Mouse (Mus musculus) midbrain, embryonic 10.5 days (tissue): ENCODE measurements around the gene Kif18b. TPM values are rescaled to one million over a fixed set of nuclear protein-coding genes. Genes with fewer than 3 reads are reported as not detected.

Experiments used
- DNase-seq: peaks from one replicate; pipeline ENCODE4 v3.0.0-alpha.2; 2017; ENCODE audit warnings: low spot score
- H3K27ac ChIP-seq: fragments of 300-500 bp; sonication (generic); replicated peaks from 2 replicates; pipeline ENCODE4 v1.5.1; 2016; ENCODE audit warnings: mild to moderate bottlenecking
- H3K27me3 ChIP-seq: fragments of 300-500 bp; sonication (generic); 2 replicates; pipeline ENCODE4 v1.6.1; 2016; ENCODE audit warnings: low read depth, mild to moderate bottlenecking; ENCODE audit not compliant: poor library complexity, severe bottlenecking
- H3K36me3 ChIP-seq: fragments of 300-500 bp; sonication (generic); 2 replicates; pipeline ENCODE4 v1.6.1; 2016; ENCODE audit warnings: mild to moderate bottlenecking, moderate library complexity
- H3K4me1 ChIP-seq: fragments of 300-500 bp; sonication (generic); 2 replicates; pipeline ENCODE4 v1.6.1; 2016
- H3K4me3 ChIP-seq: fragments of 300-500 bp; sonication (generic); 2 replicates; pipeline ENCODE4 v1.5.1; 2016; ENCODE audit warnings: mild to moderate bottlenecking, moderate library complexity
- H3K9me3 ChIP-seq: fragments of 300-500 bp; sonication (generic); replicated peaks from 2 replicates; pipeline ENCODE4 v1.6.1; 2016; ENCODE audit warnings: mild to moderate bottlenecking
- WGBS: fragments of 180-500 bp; shearing (Covaris S2); methylation state at CpG from one replicate; pipeline ENCODE4 v1.1.7; 2016; 5-methylcytosine and 5-hydroxymethylcytosine counted together
- polyA plus RNA-seq: library from polyadenylated mRNA; unstranded; fragments of >200 nt; fragmentation: Nextera tagmentation; extraction: Ambion mirVana; gene quantifications from 2 replicates; pipeline ENCODE4 v1.2.1, GENCODE M21; 2016

Kif18b gene
- polyA plus RNA-seq, 1 experiment from 2014 or later, result 12.4 TPM

DNA sequence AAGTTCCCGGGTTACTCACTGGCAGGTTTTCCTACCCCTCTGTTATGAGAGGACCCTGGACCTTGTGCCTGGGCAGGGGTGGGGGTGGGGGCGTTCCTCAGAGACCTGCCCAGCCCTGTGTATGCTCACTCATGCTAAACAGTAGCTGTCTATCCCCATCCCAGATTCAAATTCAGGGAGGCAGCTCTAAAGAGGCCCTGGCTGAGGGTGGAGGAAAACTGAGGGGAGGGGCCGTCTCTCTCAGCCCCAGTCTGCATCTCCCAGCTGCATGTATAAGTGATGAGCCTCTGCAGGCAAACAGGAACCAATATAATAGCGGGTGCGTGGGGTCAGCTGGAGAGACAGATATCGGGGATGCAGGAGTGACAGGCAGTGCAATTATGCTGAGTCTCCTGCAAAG, 28.0 kb upstream of the Kif18b start:
- H3K27ac ChIP-seq, result peak overlapping the region; percentile 74
- peak; percentile 41 for DNase-seq
- H3K27me3 ChIP-seq, result peaks cover 85% of the 10 kb centered on the region

DNA sequence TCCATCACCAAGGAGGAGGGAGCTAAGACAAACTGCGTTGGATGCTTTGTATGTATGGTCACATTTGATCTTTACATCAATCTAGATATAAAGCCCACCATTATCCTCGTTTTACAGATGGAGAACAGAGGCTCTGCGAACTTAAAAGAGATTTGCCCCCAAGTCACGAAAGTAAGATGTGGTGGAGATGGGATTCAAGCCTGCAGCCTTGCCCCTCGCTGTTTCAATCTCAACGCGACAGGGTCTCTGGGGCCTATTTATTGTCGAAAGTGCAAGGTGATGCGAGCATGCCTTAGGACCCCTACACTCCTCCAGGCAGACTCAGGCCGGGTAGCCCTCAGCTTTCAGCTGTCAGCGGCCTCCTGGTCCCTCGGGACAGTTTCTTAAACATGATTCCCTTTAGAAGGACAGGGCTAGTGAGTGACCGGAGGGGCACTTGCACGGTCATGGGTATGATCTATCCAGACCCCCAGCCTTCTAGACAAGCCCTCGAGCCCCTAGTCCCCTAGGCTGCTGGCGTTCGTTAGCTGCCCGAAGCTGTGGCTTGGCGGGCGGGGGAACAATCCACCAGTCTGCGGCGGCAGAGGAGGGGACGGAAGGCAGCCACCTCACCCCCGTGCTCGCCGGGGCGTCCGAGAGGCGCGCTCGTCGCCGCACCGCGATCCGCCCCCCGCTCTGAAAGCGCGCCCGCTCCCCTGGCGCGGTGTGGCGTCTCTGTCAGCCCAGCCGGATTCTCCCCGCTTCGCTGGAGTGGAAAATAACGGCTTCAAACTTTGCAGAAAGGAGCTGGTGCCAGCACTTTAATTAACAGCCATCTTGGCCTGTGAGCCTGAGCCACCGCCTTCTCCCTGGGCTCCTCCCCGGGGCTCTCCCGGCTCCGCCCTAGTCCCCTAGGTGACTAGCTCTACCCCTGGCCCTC, 23.4 kb upstream of the Kif18b start:
- peak overlapping the region; percentile 60 for H3K4me3 ChIP-seq
- 1% methylated on average over 51 of the region's 51 CpGs for WGBS
- H3K27me3 ChIP-seq, result peaks cover 100% of the 10 kb centered on the region
- peaks cover 65% of the 10 kb centered on the region for H3K4me1 ChIP-seq
- H3K36me3 ChIP-seq, result no peaks in the 10 kb centered on the region
- peak overlapping the region; percentile 77 for H3K27ac ChIP-seq
- H3K9me3 ChIP-seq, result no peaks in the 10 kb centered on the region
- peak; percentile 57 for DNase-seq

More for the DNA sequence above, 28.0 kb upstream of the Kif18b start:
- Histone ChIP-seq H3K9me3 (no peaks in the 10 kb centered on the region), H3K4me3 (no peak overlapping the region; the same call in 1 of the 2 replicates), H3K36me3 (no peaks in the 10 kb centered on the region), H3K4me1 (peaks cover 52% of the 10 kb centered on the region)
- WGBS, result 32% methylated on average over 6 of the region's 6 CpGs

DNA sequence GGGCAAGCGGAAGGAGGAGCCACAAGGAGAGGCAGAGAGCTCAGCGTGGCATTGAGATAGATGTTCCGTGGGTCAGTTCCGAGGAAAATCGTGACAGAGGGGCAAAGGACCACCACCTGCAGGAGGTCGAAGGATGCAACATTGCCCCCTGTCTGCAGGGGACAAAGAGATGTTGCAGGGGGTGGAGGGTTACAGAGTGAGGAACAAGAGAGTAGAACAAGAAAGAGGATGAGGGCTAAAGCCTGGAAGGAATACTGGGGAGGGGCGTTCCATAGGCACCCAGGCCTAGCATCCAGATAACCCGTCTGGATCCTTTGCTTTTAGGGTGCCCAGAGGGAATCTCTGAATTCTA, 22.0 kb upstream of the Kif18b start:
- Histone ChIP-seq H3K27me3 (peaks cover 100% of the 10 kb centered on the region), H3K36me3 (no peaks in the 10 kb centered on the region), H3K27ac (peak overlapping the region; percentile 73; the same call in 1 of the 2 replicates), H3K4me3 (peak overlapping the region; percentile 60), H3K9me3 (no peaks in the 10 kb centered on the region), H3K4me1 (peaks cover 52% of the 10 kb centered on the region)
- DNase-seq, result no peak
- 1% methylated on average over 8 of the region's 8 CpGs for WGBS

DNA sequence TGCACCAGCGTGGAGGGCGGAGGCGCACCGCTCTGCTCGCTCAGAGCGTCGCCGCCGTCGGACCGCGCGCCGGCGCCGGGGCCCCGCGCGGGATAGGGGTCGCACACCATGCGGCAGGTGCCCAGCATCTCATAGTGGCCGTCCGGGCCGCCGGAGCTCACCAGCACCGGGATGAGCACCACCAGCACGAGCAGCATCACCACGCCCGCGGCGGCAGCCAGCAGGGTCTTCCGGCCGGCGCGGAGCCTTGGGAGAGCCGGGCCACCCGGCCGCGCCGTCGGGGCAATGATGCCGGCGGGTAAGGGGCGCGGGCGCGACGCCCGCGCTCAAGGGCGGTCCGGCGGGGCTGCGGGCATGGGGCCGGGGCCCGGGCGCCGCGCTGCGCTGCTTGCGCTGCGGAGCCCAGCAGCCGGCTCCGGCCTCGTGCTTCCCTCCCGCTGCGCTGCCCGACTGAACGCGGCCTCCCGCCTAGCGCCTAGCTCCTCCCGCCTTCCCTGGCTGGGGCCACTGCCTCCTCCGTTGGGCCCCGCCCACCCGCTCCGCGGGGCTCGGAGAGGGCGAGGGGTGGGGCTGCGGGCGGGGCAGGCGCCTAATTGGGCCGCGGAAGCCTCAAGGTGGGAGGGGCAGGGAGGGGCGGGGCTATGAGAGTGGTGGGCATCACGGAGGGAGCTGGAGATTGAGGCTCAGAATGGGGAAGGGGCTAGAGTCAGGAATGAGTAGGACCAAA, 21.5 kb upstream of the Kif18b start, which contains the start of gene C1ql1:
TSS of gene C1ql1 (minus strand) at position 424 of the 727 bp plus-strand sequence.
- H3K27ac ChIP-seq, result peak within 1 kb of the TSS; percentile 73
- peaks cover 48% of the 10 kb centered on the region for H3K4me1 ChIP-seq
- DNase-seq, result peak; percentile 92
- peak within 1 kb of the TSS; percentile 60 for H3K4me3 ChIP-seq
- H3K36me3 ChIP-seq, result no peaks in the 10 kb centered on the region
- no peaks in the 10 kb centered on the region for H3K9me3 ChIP-seq
- WGBS, result under 1% methylated on average over 87 of the region's 87 CpGs
- peaks cover 99% of the 10 kb centered on the region for H3K27me3 ChIP-seq

DNA sequence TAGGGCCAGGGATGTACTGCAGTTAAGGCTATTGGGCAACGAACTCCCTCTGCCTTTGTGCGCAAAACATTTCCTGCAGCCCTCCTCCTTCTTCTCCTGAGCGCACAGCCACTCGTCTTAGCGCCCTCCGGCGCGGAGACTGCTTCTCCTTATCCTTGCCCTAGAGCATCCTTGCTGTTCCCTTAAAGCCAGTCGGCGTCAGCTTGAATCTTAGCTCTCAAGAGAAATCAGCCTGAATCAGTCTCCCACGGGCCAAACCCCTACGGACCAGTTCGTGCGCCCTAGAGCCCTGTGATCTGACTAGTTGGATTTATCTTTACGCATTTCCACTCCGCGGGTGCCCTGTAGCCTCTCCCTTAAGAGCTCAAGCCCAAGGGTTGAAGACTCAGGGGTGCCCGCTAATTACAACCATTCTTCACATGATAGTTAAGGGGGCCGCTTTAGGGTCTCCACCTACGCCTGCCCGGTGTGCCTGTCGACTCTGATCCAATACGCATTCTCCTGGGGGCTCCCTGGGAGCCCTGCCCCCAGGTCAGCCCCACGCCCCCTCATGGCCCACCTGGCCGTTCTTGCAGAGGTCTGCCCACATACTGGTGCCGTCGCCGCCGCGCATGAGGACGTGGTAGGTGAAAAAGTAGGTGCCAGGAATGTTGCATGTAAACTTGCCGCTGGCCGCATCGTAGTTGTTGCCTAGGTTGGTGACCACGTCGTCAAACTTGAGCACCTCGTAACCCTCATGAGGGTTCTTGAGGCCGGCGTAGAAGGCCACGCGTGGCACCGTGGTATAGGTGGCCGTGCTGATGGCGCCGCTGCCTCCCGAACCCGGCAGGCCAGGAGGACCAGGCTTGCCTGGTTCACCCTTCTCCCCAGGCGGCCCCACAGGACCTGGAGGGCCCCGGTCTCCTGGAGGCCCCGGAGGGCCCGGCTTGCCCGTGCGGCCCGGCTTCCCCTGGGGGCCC, 20.7 kb upstream of the Kif18b start:
- peaks cover 48% of the 10 kb centered on the region for H3K4me1 ChIP-seq
- H3K27me3 ChIP-seq, result peaks cover 99% of the 10 kb centered on the region

DNA sequence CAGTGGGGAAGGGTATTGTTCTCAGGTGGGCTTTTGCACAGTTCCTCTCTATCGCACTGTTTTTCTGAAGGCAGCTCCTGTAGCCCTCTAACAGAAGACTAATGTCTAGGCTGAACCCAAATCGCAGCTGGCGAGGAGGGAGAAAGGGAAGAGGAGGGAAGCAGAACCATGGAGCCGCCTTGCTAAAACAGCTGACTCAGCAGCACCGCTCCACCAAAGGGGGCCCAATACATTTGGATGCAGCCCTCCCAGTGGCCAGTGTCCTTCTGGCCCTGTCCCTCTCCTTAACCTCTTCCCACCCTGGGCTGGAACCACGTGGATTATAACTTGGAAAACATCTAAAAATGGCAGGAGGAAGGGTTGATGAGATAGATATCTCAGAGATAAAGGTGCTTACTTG, 16.3 kb upstream of the Kif18b start:
- DNase-seq, result no peak
- H3K27ac ChIP-seq, result no peak overlapping the region
- H3K4me1 ChIP-seq, result peaks cover 46% of the 10 kb centered on the region
- peaks cover 90% of the 10 kb centered on the region for H3K27me3 ChIP-seq
- H3K36me3 ChIP-seq, result no peaks in the 10 kb centered on the region
- H3K9me3 ChIP-seq, result no peaks in the 10 kb centered on the region
- 70% methylated on average over 6 of the region's 6 CpGs for WGBS
- no peak overlapping the region for H3K4me3 ChIP-seq

More for the DNA sequence above, 20.7 kb upstream of the Kif18b start:
- no peak for DNase-seq
- Histone ChIP-seq H3K9me3 (no peaks in the 10 kb centered on the region), H3K4me3 (peak overlapping the region; percentile 60), H3K36me3 (no peaks in the 10 kb centered on the region), H3K27ac (peak overlapping the region; percentile 73)
- WGBS, result 2% methylated on average over 54 of the region's 54 CpGs

DNA sequence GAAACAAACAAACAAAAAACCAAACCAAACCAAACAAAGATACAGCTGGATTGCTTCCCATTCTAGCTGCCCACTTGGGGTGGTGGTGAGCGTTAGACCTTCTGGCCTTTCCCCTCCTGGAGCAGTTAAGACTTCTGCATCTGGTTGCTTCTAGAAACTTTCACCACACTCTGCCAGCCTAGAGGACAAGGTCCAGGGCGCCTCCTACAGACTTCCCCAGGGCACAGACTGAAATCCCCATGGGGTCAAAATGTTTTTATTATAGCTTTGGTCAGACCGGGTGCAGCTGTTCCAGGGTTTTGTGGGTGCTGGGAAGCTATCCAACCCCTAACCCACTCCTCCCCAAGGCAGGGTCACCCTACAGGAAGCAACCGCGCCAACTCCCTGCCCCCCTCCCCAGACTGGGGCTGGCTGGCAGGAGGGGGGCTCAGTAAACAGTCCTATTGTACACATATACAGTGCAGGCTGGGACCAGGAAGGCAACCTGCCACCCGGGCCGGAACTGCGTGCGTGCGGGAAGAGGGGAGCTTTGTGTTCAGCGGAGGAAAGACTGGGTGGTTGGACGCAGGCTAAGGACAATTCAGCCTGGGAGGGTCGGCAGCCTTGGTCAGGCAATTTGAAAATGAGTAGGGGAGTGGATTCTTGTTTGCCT, 14.2 kb upstream of the Kif18b start:
- Histone ChIP-seq H3K27me3 (peaks cover 73% of the 10 kb centered on the region), H3K4me3 (no peak overlapping the region), H3K36me3 (no peaks in the 10 kb centered on the region), H3K9me3 (no peaks in the 10 kb centered on the region), H3K27ac (peak overlapping the region; percentile 52; the same call in 1 of the 2 replicates), H3K4me1 (peaks cover 30% of the 10 kb centered on the region)
- no peak for DNase-seq
- WGBS, result 54% methylated on average over 13 of the region's 13 CpGs

DNA sequence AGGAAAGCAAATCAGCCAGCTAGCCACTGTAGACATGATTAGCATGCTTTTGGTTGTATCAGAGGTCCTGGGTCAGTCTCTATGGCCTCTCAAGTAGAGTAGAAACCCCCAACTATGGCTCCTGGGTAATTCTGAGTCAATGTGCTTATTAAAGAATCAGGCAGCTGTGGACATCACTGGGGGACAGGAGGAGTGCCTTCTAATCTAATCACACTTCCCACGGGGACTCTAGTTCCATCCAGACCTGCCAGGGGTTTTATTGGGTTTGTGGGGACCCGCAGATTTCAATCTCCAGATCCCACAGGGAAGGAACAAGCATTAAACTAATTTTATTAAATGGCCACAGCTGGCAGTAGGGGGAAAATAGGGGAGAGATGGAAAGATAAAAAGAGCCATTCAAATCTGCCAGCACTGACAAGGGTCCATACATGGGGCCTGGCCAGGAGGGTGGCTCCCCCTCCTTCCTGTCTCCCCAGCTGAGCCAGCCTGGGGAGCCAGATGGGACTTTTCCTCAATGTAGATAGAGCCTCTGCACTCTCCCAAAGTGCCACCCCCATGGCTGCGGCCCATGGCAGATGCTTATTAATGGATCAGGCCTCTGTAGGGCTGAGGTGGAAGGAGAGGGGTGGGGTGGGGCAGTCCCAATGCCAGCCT, 12.7 kb upstream of the Kif18b start:
- Histone ChIP-seq H3K27ac (no peak overlapping the region), H3K4me3 (no peak overlapping the region), H3K4me1 (peaks cover 30% of the 10 kb centered on the region), H3K36me3 (no peaks in the 10 kb centered on the region), H3K27me3 (peaks cover 65% of the 10 kb centered on the region), H3K9me3 (no peaks in the 10 kb centered on the region)
- no peak for DNase-seq
- 82% methylated on average over 3 of the region's 3 CpGs for WGBS

DNA sequence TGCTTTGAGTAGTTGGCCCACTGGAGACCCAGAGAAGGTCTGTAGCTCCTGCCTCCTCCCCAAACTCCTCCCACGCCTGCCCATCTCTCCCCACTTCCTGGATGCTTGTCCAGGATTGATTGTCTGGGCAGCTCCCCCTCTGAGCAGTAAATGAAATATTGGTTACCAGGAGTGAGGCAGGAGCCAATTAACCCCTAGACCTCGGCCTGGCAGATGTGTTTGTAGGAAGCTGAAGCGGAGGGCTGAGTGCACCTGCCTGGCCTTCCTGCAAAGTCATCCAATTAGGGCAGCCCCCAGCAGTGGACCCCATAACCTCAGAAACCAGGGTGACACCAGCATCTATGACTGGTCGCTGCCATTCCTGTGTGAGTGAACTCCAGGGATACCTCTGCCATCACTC, 11.3 kb upstream of the Kif18b start:
- no peak overlapping the region for H3K4me3 ChIP-seq
- peaks cover 52% of the 10 kb centered on the region for H3K27me3 ChIP-seq
- no peak overlapping the region for H3K27ac ChIP-seq
- H3K36me3 ChIP-seq, result no peaks in the 10 kb centered on the region
- H3K9me3 ChIP-seq, result no peaks in the 10 kb centered on the region
- DNase-seq, result no peak
- WGBS, result 60% methylated on average over 4 of the region's 4 CpGs
- peaks cover 30% of the 10 kb centered on the region for H3K4me1 ChIP-seq

DNA sequence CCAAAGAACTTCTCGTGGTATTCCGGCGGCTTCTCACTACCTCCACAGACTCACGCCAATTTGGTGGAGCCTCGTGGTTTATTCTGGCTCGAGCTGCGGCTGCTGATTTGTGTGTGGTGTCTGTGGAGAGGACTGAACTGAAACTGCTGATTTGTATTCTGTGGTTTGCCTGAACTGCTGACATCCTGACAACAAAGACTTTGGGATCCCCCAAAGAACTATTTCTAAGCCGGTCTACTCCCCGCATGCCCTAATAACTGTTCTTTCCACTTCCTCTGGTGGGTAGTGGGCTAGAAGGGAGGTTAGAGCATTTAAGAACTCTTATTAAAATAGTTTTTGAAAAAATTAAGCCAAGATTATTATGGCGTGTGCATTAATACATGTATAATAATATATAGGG, 5.7 kb upstream of the Kif18b start:
- Histone ChIP-seq H3K4me3 (no peak overlapping the region), H3K27me3 (peaks cover 13% of the 10 kb centered on the region; the same call in 1 of the 2 replicates), H3K36me3 (no peaks in the 10 kb centered on the region), H3K27ac (no peak overlapping the region), H3K9me3 (no peaks in the 10 kb centered on the region), H3K4me1 (peaks cover 2% of the 10 kb centered on the region)
- 94% methylated on average over 10 of the region's 10 CpGs for WGBS
- no peak for DNase-seq

DNA sequence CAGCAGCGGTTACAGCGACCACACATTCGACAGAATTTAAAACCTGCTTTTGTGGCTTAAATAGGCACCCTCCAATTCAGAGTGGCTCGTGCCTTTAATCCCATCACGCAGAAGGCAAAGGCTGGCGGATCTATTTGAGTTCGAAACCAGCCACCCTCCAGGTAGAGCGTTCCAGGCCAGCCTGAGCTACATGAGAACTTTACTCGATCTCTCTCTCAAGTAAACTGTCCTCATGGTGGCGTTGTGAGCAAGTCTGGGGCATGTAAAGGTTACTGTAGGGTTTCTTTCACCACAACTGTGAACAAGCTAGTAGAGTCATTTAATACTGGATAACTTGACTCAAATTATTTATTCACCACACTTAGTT, 410 bp upstream of the Kif18b start:
- no peaks in the 10 kb centered on the region for H3K9me3 ChIP-seq
- H3K4me1 ChIP-seq, result peaks cover 42% of the 10 kb centered on the region
- H3K27me3 ChIP-seq, result peaks cover 3% of the 10 kb centered on the region; the same call in 1 of the 2 replicates
- peak overlapping the region; percentile 96 for H3K27ac ChIP-seq
- H3K4me3 ChIP-seq, result peak overlapping the region; percentile 93
- 2% methylated on average over 10 of the region's 10 CpGs for WGBS
- peaks cover 28% of the 10 kb centered on the region for H3K36me3 ChIP-seq
- no peak for DNase-seq
